Mouse (Mus musculus) E14TG2a.4 (cell line): ENCODE measurements around the gene Slc7a11.
"Not testable (repeated sequence)": the region's sequence is repeated elsewhere in the genome, so short reads cannot be mapped to it uniquely, and the experiment has no call there.

ENCODE experiments used
- CTCF ChIP-seq: conservative IDR thresholded peaks from 2 replicates; pipeline ENCODE4 v1.5.1; 2014; ENCODE audit warnings: low read length
- POU5F1 ChIP-seq: IDR thresholded peaks from 2 replicates; pipeline ENCODE4 v1.6.1; 2014; ENCODE audit warnings: low read length, borderline replicate concordance

DNA sequence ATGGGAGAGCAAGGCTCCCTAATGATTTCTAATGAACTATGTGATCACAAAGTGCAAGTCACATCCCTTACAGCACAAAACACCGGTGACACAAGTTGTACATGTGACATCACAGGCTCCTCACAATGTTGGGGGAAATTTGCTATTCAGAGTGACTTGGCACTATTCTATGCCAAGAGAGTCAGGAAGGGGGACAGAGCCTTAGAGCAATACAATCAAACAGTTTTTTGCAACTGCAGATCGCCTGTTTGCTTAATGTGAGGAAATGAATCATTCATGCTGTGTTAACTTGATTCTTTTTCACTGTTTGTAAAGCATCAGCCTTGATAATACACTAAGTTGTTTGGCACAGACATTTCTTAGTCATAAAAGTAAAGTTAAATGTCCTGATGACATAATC lies 5.3 kb downstream of the Slc7a11 start:
- not testable (repeated sequence) for TF ChIP-seq CTCF, POU5F1
